Mouse (Mus musculus): ENCODE measurements around the gene Pycr1.
"Not testable (repeated sequence)": the region's sequence is repeated elsewhere in the genome, so short reads cannot be mapped to it uniquely, and the experiment has no call there.

The Pycr1 gene

GRCm38 (mm10) chr11:120643601-120643987 lies at the start of gene Pycr1:
TSS of gene Pycr1 (minus strand) at chr11:120643769.
- in situ Hi-C loops (cut with MboI): no loop called here

GRCm38 (mm10) chr11:120692471-120693011 lies 49.0 kb upstream of the Pycr1 start:
- in situ Hi-C loops (cut with MboI): no loop called here

GRCm38 (mm10) chr11:120689365-120689764 lies 45.8 kb upstream of the Pycr1 start:
- in situ Hi-C loops (cut with MboI): no loop called here

GRCm38 (mm10) chr11:120686650-120687272 lies 43.2 kb upstream of the Pycr1 start:
- in situ Hi-C loops (cut with MboI): no loop called here

GRCm38 (mm10) chr11:120684660-120685059 lies 41.1 kb upstream of the Pycr1 start:
- in situ Hi-C loops (cut with MboI): no loop called here

GRCm38 (mm10) chr11:120684086-120684485 lies 40.5 kb upstream of the Pycr1 start:
- in situ Hi-C loops (cut with MboI): no loop called here

- in situ Hi-C loops (cut with MboI): no loop called here
Observed at GRCm38 (mm10) chr11:120683536-120683935, 40.0 kb upstream of the Pycr1 start.

GRCm38 (mm10) chr11:120682683-120683082 lies 39.1 kb upstream of the Pycr1 start:
- in situ Hi-C loops (cut with MboI): no loop called here

- in situ Hi-C loops (cut with MboI): no loop called here
Observed at GRCm38 (mm10) chr11:120679909-120680308, 36.3 kb upstream of the Pycr1 start.

GRCm38 (mm10) chr11:120676951-120677350 lies 33.4 kb upstream of the Pycr1 start:
- in situ Hi-C loops (cut with MboI): no loop called here

GRCm38 (mm10) chr11:120675875-120676274 lies 32.3 kb upstream of the Pycr1 start:
- in situ Hi-C loops (cut with MboI): not testable (repeated sequence)

GRCm38 (mm10) chr11:120673594-120674122 lies 30.1 kb upstream of the Pycr1 start:
- in situ Hi-C loops (cut with MboI): loop anchor here (5.0 kb wide), 1 partner anchor 41 kb away; the partner anchor contains the start of gene Mafg

GRCm38 (mm10) chr11:120672687-120673593 lies 29.4 kb upstream of the Pycr1 start, which contains the start of gene Aspscr1:
TSS of gene Aspscr1 (plus strand) at chr11:120672973.
- in situ Hi-C loops (cut with MboI): loop anchor here (5.0 kb wide), 1 partner anchor 41 kb away; the partner anchor contains the start of gene Mafg

GRCm38 (mm10) chr11:120666617-120667016 lies 23.0 kb upstream of the Pycr1 start:
- in situ Hi-C loops (cut with MboI): no loop called here

GRCm38 (mm10) chr11:120665406-120665805 lies 21.8 kb upstream of the Pycr1 start:
- in situ Hi-C loops (cut with MboI): no loop called here

- in situ Hi-C loops (cut with MboI): no loop called here
Observed at GRCm38 (mm10) chr11:120663714-120664113, 20.1 kb upstream of the Pycr1 start.

- in situ Hi-C loops (cut with MboI): no loop called here
Observed at GRCm38 (mm10) chr11:120662759-120663158, 19.2 kb upstream of the Pycr1 start.

GRCm38 (mm10) chr11:120661076-120661460 lies 17.5 kb upstream of the Pycr1 start, which contains the start of gene Notum:
TSS of gene Notum (minus strand) at chr11:120661175.
- in situ Hi-C loops (cut with MboI): no loop called here

GRCm38 (mm10) chr11:120660301-120661075 lies 16.9 kb upstream of the Pycr1 start:
- in situ Hi-C loops (cut with MboI): no loop called here

GRCm38 (mm10) chr11:120659509-120660300 lies 16.1 kb upstream of the Pycr1 start:
- in situ Hi-C loops (cut with MboI): no loop called here

Measured in mature B cell (primary cell).